Mouse (Mus musculus) gastrocnemius, adult 18-20 months (tissue): ENCODE results near the gene Dcn. TPM values are rescaled to one million over a fixed set of nuclear protein-coding genes. Genes with fewer than 3 reads are reported as not detected.

Experiments used
- DNase-seq: peaks from one replicate; pipeline ENCODE4 v3.0.0; 2021; ENCODE audit warnings: low spot score
- total RNA-seq, 2 experiments: library from RNA; stranded (reverse); gene quantifications; 2 replicates each; pipeline ENCODE4 v1.2.3; 2021

The Dcn gene
- total RNA-seq, 2 experiments from 2014 or later: 239 to 377 TPM

GRCm38 (mm10) chr10:97538202-97538601 lies 58.8 kb downstream of the Dcn start:
- DNase-seq: no peak

- DNase-seq: no peak
Measured at GRCm38 (mm10) chr10:97547740-97548139, 68.3 kb downstream of the Dcn start.

- DNase-seq: no peak
Measured at GRCm38 (mm10) chr10:97564957-97565856, 85.8 kb downstream of the Dcn start, which contains the start of gene Lum. Lum (plus strand) TSS chr10:97565128.

- no peak for DNase-seq
Measured at GRCm38 (mm10) chr10:97567489-97568135, 88.2 kb downstream of the Dcn start.

Other genes starting within 250 kb of the Dcn start
- gene Lum, start 85.5 kb downstream of the Dcn start, total RNA-seq: 10 to 100 TPM; 19.0 to 19.7 TPM
- 1 to 10 TPM in 1 of 2 experiments, under 1 TPM in 1; 0.98 to 5.8 TPM for gene Kera, start 127.3 kb downstream of the Dcn start, total RNA-seq
- not detected for gene Epyc, start 164.5 kb downstream of the Dcn start, total RNA-seq
- not detected for gene Ccer1, start 213.4 kb downstream of the Dcn start, total RNA-seq
- gene C030005K15Rik, start 247.1 kb downstream of the Dcn start, total RNA-seq: not detected